Mouse (Mus musculus) pancreas, adult 10 weeks (tissue): ENCODE measurements around the gene Por. TPM values are rescaled to one million over a fixed set of nuclear protein-coding genes. Genes with fewer than 3 reads are reported as not detected.

ENCODE experiments used
- polyA plus RNA-seq: library from polyadenylated mRNA; stranded (reverse); fragments of 350-450 nt; fragmentation: Illumina TruSeq; extraction: RNeasy Lipid Tissue Mini Kit (QIAGEN cat#74804); gene quantifications from one replicate; pipeline ENCODE4 v1.2.3, GENCODE M21; 2015; ENCODE audit warnings: low read depth, low replicate concordance; ENCODE audit not compliant: insufficient read depth

Por gene
- polyA plus RNA-seq, result 17.9 TPM

GRCm38 (mm10) chr5:135669741-135670275 lies at the start of gene Por:
Por (plus strand) TSS chr5:135670033.

GRCm38 (mm10) chr5:135632117-135632796 lies 37.6 kb upstream of the Por start, which contains the start of gene Rhbdd2:
Rhbdd2 (plus strand) TSS chr5:135632618.

DNA sequence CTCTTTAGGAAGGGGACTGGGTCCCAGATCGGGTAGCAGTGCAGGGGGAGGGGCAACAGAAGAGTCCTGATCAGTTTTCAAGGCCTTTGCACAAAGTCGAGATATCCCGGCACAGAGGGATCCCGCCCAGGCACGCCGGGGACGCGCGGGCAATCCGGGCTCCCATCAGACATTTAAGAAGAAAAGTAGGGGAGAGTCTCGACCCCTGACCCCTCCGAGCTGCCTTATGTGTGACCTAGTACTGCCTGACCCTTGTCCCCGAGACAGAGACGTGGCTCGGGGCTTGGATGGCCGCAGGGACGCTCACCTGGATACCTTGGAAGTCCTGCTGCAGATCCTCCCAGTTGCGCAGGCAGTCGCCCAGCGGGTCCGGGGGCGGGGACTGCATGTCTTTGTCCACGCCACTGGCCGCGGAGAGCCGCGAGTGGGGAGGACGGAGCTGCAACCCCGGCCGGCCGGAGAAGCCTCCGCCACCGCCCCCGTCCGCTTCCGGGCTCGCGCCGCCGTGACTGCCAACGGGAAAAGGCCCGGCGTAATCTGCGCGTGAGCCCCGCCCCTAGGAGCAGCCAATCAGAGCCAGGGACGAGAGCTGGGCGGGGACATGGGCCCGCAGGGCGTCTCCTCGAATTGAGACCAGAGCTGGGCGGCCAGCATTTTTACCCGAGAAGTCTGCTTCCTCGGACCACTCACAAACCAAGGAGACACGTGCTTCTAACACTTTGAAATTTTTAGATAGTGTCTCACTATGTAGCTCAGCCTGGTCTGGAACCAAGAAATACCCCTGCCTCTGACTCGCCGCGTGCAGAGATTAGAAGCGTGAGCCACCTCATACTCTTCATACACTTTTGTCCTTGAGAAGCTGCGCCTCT lies 74.1 kb downstream of the Por start, which contains the start of gene Tmem120a:
Gene Tmem120a, minus strand, starts transcription at position 708 of the 869 bp plus-strand sequence.

GRCm38 (mm10) chr5:135777796-135778470 lies 108.1 kb downstream of the Por start, which contains the start of gene Styxl1:
Styxl1 (minus strand) TSS chr5:135778385.

DNA sequence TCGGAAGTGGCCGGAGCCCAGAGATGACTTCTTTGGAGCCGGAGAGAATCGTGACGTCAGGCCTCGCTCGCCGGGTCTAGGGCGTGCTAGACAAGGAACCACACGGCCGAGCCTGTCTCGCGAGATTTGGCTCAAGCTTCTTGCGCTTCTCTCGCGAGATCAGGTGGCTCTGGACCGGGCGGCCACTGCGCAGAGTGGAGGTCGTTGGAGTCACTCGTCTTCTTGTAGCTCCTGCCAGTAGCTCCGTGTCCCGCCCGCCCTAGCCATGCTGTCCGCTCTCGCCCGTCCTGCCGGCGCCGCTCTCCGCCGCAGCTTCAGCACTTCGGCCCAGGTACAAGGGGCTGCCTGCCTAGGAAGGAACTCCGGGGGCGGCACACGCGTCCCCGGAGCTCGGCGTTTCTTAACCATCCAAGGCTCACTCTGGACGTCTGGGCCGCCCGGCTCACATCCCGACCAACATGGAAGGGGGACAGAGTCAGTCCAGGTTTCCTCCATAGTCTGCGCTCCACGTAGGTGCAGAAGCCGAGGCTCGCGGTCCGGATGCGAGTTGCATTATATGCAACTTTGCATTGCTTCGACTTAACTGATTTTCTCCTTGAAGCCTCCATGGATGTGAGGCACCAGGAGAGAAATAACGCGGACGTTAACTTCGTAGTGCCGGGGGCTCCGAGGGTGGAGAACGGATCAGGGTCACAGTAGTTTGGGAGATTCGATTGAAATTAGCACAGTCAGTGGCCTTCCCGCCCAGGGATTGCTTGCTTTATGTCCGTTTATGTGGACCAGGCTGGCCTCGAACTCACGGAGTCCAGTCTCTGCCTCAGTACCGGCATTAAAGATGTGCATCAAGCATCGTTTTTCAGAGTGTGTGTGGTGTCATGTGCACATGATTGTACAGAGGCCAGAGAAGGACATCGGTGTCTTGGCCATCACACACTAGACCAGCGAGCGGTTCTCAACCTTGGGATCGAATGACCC lies 108.9 kb downstream of the Por start, which contains the start of gene Mdh2:
Gene Mdh2, plus strand, starts transcription at position 10 of the 975 bp plus-strand sequence.

Other genes with a start within 250 kb of the Por start
- 9.4 TPM for gene Hip1, start 124.9 kb upstream of the Por start, polyA plus RNA-seq
- gene Ccl26, start 106.5 kb upstream of the Por start, polyA plus RNA-seq, result not detected
- 5.6 TPM for gene Ccl24, start 97.0 kb upstream of the Por start, polyA plus RNA-seq
- 6.4 TPM for gene Rhbdd2, start 37.4 kb upstream of the Por start, polyA plus RNA-seq
- gene Tmem120a, start 74.4 kb downstream of the Por start, polyA plus RNA-seq, result 12.6 TPM
- not detected for gene Styxl1, start 108.4 kb downstream of the Por start, polyA plus RNA-seq
- gene Mdh2, start 108.4 kb downstream of the Por start, polyA plus RNA-seq, result 44.9 TPM
- 2.1 TPM for gene Srrm3, start 136.9 kb downstream of the Por start, polyA plus RNA-seq
- gene Hspb1, start 217.9 kb downstream of the Por start, polyA plus RNA-seq, result 56.9 TPM